Mouse (Mus musculus) kidney, embryonic 16.5 days (tissue): ENCODE measurements around the gene Krt35. TPM values are rescaled to one million over a fixed set of nuclear protein-coding genes. Genes with fewer than 3 reads are reported as not detected.

ENCODE experiments used
- ATAC-seq: fragments of 200-750 bp; cut with Nextera tagmentation; 2 replicates; pipeline ENCODE4 v1.8.0; 2017; ENCODE audit warnings: moderate TSS enrichment; ENCODE audit not compliant: low FRiP score, low TSS enrichment
- H3K27ac ChIP-seq: fragments of 300-500 bp; sonication (generic); 2 replicates; pipeline ENCODE4 v1.5.1; 2014; ENCODE audit warnings: low read length
- H3K27me3 ChIP-seq: fragments of 300-500 bp; sonication (generic); 2 replicates; pipeline ENCODE4 v1.6.1; 2014; ENCODE audit warnings: low read length, control low read depth, mixed read lengths; ENCODE audit not compliant: insufficient read depth
- H3K36me3 ChIP-seq: fragments of 300-500 bp; sonication (generic); 2 replicates; pipeline ENCODE4 v1.6.1; 2014; ENCODE audit warnings: low read length, control low read depth, mixed read lengths; ENCODE audit not compliant: insufficient read depth
- H3K4me1 ChIP-seq: fragments of 300-500 bp; sonication (generic); 2 replicates; pipeline ENCODE4 v1.6.1; 2014; ENCODE audit warnings: low read length, control low read depth, mixed read lengths; ENCODE audit not compliant: insufficient read depth
- H3K4me2 ChIP-seq: fragments of 300-500 bp; sonication (generic); replicated peaks from 2 replicates; pipeline ENCODE4 v1.6.1; 2014; ENCODE audit warnings: low read depth, low read length
- H3K4me3 ChIP-seq: fragments of 300-500 bp; sonication (generic); 2 replicates; pipeline ENCODE4 v1.5.1; 2014; ENCODE audit warnings: mild to moderate bottlenecking, low read length
- H3K9ac ChIP-seq: fragments of 300-500 bp; sonication (generic); replicated peaks from 2 replicates; pipeline ENCODE4 v1.6.1; 2014; ENCODE audit warnings: low read length
- H3K9me3 ChIP-seq: fragments of 300-500 bp; sonication (generic); 2 replicates; pipeline ENCODE4 v1.6.1; 2016; ENCODE audit warnings: low read length, control low read depth
- WGBS: fragments of 180-500 bp; shearing (Covaris S2); extraction: QIAGEN DNeasy Blood & Tissue Kit; methylation state at CpG from one replicate; pipeline ENCODE4 v1.1.7; 2014; 5-methylcytosine and 5-hydroxymethylcytosine counted together
- polyA plus RNA-seq: library from polyadenylated mRNA; unstranded; fragments of >200 nt; fragmentation: Nextera tagmentation; extraction: Ambion mirVana; gene quantifications from 2 replicates; pipeline ENCODE4 v1.2.1, GENCODE M21; 2015

Krt35 gene
- polyA plus RNA-seq, 1 experiment from 2014 or later, result not detected

DNA sequence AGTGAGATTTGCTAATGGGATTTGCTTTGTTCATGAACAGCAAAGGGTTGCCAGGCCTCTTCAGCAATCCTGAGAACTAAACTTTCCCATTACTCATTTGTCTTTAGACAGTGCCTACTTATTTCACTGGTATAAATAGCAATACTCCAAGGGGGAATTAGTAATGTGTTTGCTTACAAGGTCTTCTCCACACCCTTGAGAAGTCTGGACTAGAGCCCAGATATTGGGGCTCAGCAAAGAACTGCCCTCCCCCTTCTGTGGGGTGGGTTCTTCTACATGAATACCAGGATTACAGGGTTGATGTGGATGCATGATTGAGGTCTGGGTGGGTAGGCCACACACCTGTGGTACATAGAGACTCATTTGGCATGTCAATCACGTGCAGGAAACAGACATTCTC lies 22.2 kb downstream of the Krt35 start:
- Histone ChIP-seq H3K27me3 (no peaks in the 10 kb centered on the region), H3K36me3 (no peaks in the 10 kb centered on the region), H3K4me1 (no peaks in the 10 kb centered on the region), H3K9me3 (no peaks in the 10 kb centered on the region), H3K4me2 (no peak overlapping the region), H3K4me3 (no peak overlapping the region), H3K9ac (no peak overlapping the region), H3K27ac (no peak overlapping the region)
- no peak for ATAC-seq
- WGBS, result 50% methylated on average over 1 of the region's 1 CpGs

GRCm38 (mm10) chr11:100067293-100068036 lies 28.6 kb downstream of the Krt35 start:
- Histone ChIP-seq H3K9me3 (no peaks in the 10 kb centered on the region), H3K36me3 (no peaks in the 10 kb centered on the region), H3K4me1 (no peaks in the 10 kb centered on the region), H3K9ac (no peak overlapping the region), H3K27me3 (no peaks in the 10 kb centered on the region), H3K4me2 (no peak overlapping the region), H3K4me3 (no peak overlapping the region), H3K27ac (no peak overlapping the region)
- WGBS, result 73% methylated on average over 17 of the region's 17 CpGs
- ATAC-seq, result no peak

GRCm38 (mm10) chr11:100066236-100067010 lies 29.6 kb downstream of the Krt35 start:
- Histone ChIP-seq H3K36me3 (no peaks in the 10 kb centered on the region), H3K4me2 (no peak overlapping the region), H3K27ac (no peak overlapping the region), H3K9me3 (no peaks in the 10 kb centered on the region), H3K9ac (no peak overlapping the region), H3K27me3 (no peaks in the 10 kb centered on the region), H3K4me1 (no peaks in the 10 kb centered on the region), H3K4me3 (no peak overlapping the region)
- 74% methylated on average over 12 of the region's 12 CpGs for WGBS
- no peak for ATAC-seq

DNA sequence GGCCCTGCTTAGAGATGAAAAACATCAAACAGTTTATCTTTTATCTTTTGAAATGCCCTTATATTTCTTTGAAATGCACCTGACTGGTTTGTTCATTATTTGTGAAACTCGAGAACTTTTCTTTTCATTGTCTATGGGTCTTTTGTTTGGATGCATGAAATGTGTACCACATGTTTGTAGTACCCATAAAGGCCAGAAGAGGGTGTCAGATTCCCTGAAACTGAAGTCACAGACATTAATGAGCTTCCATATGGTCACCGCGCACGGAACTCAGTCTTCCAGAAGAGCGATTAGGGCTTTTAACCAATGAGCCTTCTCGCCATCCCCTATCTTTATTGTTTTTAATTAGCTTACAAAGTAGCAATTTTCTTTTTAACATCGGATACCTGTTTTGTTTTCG lies 37.2 kb downstream of the Krt35 start:
- no peak overlapping the region for H3K9ac ChIP-seq
- no peak overlapping the region for H3K4me3 ChIP-seq
- H3K4me2 ChIP-seq, result no peak overlapping the region
- ATAC-seq, result no peak
- H3K27me3 ChIP-seq, result no peaks in the 10 kb centered on the region
- no peaks in the 10 kb centered on the region for H3K36me3 ChIP-seq
- 54% methylated on average over 8 of the region's 8 CpGs for whole genome bisulfite sequencing
- no peak overlapping the region for H3K27ac ChIP-seq
- H3K9me3 ChIP-seq, result no peaks in the 10 kb centered on the region
- no peaks in the 10 kb centered on the region for H3K4me1 ChIP-seq

- H3K27me3 ChIP-seq, result no peaks in the 10 kb centered on the region
- ATAC-seq, result no peak
- no peak overlapping the region for H3K9ac ChIP-seq
- H3K27ac ChIP-seq, result no peak overlapping the region
- no peak overlapping the region for H3K4me2 ChIP-seq
- H3K4me1 ChIP-seq, result no peaks in the 10 kb centered on the region
- WGBS, result 69% methylated on average over 9 of the region's 9 CpGs
- no peaks in the 10 kb centered on the region for H3K36me3 ChIP-seq
- no peaks in the 10 kb centered on the region for H3K9me3 ChIP-seq
- no peak overlapping the region for H3K4me3 ChIP-seq
Observed at GRCm38 (mm10) chr11:100055686-100056655, 40.1 kb downstream of the Krt35 start.

GRCm38 (mm10) chr11:100050451-100050850 lies 45.6 kb downstream of the Krt35 start, which contains the start of gene Krt31:
Gene Krt31, minus strand, starts transcription at chr11:100050551.
- no peak within 1 kb of the TSS for H3K4me3 ChIP-seq
- H3K9ac ChIP-seq, result no peak within 1 kb of the TSS
- H3K27me3 ChIP-seq, result no peaks in the 10 kb centered on the region
- no peak within 1 kb of the TSS for H3K4me2 ChIP-seq
- no peaks in the 10 kb centered on the region for H3K36me3 ChIP-seq
- no peak for ATAC-seq
- no peaks in the 10 kb centered on the region for H3K9me3 ChIP-seq
- no peak within 1 kb of the TSS for H3K27ac ChIP-seq
- WGBS, result 87% methylated on average over 3 of the region's 3 CpGs
- no peaks in the 10 kb centered on the region for H3K4me1 ChIP-seq

- Histone ChIP-seq H3K27ac (no peak overlapping the region), H3K4me1 (no peaks in the 10 kb centered on the region), H3K4me2 (no peak overlapping the region), H3K9me3 (no peaks in the 10 kb centered on the region), H3K9ac (no peak overlapping the region), H3K27me3 (no peaks in the 10 kb centered on the region), H3K4me3 (no peak overlapping the region), H3K36me3 (no peaks in the 10 kb centered on the region)
- no peak for ATAC-seq
- WGBS, result 93% methylated on average over 2 of the region's 2 CpGs
Observed at GRCm38 (mm10) chr11:100047193-100047592, 48.8 kb downstream of the Krt35 start.

DNA sequence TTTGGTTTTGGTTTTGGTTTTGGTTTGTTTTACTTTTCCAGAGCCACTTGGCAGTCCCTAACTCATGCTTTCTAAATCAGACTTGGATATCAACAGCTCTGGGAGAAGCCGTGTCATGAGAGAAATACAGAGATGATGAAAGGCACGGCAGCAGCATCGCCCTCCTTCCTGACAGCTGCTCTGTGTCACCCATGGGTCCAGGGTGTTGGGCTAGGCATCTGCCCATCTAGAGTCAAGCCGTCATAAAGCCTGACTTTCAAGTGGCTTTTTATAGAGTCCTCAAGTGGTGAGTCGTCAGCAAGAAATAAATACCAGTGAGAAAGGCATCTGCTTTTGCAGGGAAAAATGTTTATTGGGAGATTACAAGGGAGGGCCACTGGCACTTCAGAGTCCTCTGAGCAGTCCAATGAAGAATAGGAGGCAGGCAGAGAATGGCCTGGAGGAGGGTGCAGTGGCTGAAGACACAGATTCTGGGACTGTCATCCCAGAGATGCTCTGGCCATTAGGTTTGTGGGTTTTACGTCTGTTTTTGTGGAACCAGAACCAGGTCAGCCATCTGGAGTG lies 49.7 kb downstream of the Krt35 start:
- no peak overlapping the region for H3K4me3 ChIP-seq
- no peak overlapping the region for H3K9ac ChIP-seq
- no peaks in the 10 kb centered on the region for H3K4me1 ChIP-seq
- H3K27ac ChIP-seq, result no peak overlapping the region
- no peak overlapping the region for H3K4me2 ChIP-seq
- H3K36me3 ChIP-seq, result no peaks in the 10 kb centered on the region
- H3K9me3 ChIP-seq, result no peaks in the 10 kb centered on the region
- no peaks in the 10 kb centered on the region for H3K27me3 ChIP-seq
- no peak for ATAC-seq
- 70% methylated on average over 6 of the region's 6 CpGs for WGBS
